Mouse (Mus musculus): ENCODE results near the gene Stk32c. TPM values are rescaled to one million over a fixed set of nuclear protein-coding genes. Genes with fewer than 3 reads are reported as not detected.

Stk32c gene
- polyA plus RNA-seq, 1 experiment: 7.5 TPM

- no peak overlapping the region for H3K27ac ChIP-seq (ENCODE audit: insufficient read depth, low read length)
- H3K27me3 ChIP-seq (ENCODE audit: control insufficient read depth, insufficient read depth, low read length): no peaks in the 10 kb centered on the region
- no peaks in the 10 kb centered on the region for H3K36me3 ChIP-seq (ENCODE audit: control insufficient read depth, insufficient read depth, low read length)
- no peak overlapping the region for H3K4me3 ChIP-seq (ENCODE audit: extremely low read depth, insufficient read depth, insufficient read length)
- TF ChIP-seq CTCF (IDR thresholded peaks at IDR 0.05; ENCODE audit: extremely low read depth, insufficient read depth, insufficient read length, insufficient replicate concordance) (no peak), POLR2A (IDR thresholded peaks at IDR 0.05; ENCODE audit: low read depth, low read length) (no peak)
- H3K4me1 ChIP-seq (ENCODE audit: control insufficient read depth, insufficient read depth, insufficient read length): no peaks in the 10 kb centered on the region
- DNase-seq (ENCODE audit: low read depth in 1 of 2, low spot score in 2 of 2): no peak
- 47% methylated on average over 7 of the region's 7 CpGs for WGBS
Observed at GRCm38 (mm10) chr7:139077283-139077682, 135.8 kb downstream of the Stk32c start.

GRCm38 (mm10) chr7:139075054-139075794 is 137.9 kb downstream of the Stk32c start:
- H3K27ac ChIP-seq (ENCODE audit: insufficient read depth, low read length): no peak overlapping the region
- TF ChIP-seq POLR2A (IDR thresholded peaks at IDR 0.05; ENCODE audit: low read depth, low read length) (no peak), CTCF (IDR thresholded peaks at IDR 0.05; ENCODE audit: extremely low read depth, insufficient read depth, insufficient read length, insufficient replicate concordance) (no peak)
- no peak for DNase-seq (ENCODE audit: low read depth in 1 of 2, low spot score in 2 of 2)
- 76% methylated on average over 14 of the region's 14 CpGs for WGBS
- H3K4me3 ChIP-seq (ENCODE audit: extremely low read depth, insufficient read depth, insufficient read length): no peak overlapping the region
- no peaks in the 10 kb centered on the region for H3K36me3 ChIP-seq (ENCODE audit: control insufficient read depth, insufficient read depth, low read length)
- H3K27me3 ChIP-seq (ENCODE audit: control insufficient read depth, insufficient read depth, low read length): no peaks in the 10 kb centered on the region
- no peaks in the 10 kb centered on the region for H3K4me1 ChIP-seq (ENCODE audit: control insufficient read depth, insufficient read depth, insufficient read length)

DNA sequence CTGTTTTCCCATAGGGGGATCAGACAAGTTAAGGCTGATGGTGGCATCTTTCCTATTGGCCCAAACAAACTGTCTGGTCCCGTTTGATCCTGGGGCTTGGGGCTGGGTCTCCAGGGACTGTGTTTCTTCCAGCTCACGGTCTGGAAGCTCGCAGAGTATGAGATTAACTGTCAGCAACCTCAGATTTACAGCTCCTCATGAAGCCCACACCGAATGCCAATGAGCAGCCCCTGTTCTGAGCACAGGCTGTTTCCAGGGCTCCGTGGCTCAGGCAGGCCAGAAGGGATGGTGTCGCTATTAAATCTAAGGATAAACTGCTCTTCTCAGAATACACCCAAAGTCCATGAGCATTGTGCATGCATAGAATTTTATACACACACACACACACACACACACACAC is 138.9 kb downstream of the Stk32c start:
- Histone ChIP-seq H3K4me3 (ENCODE audit: extremely low read depth, insufficient read depth, insufficient read length) (no peak overlapping the region), H3K27ac (ENCODE audit: insufficient read depth, low read length) (no peak overlapping the region), H3K4me1 (ENCODE audit: control insufficient read depth, insufficient read depth, insufficient read length) (no peaks in the 10 kb centered on the region), H3K27me3 (ENCODE audit: control insufficient read depth, insufficient read depth, low read length) (no peaks in the 10 kb centered on the region), H3K36me3 (ENCODE audit: control insufficient read depth, insufficient read depth, low read length) (no peaks in the 10 kb centered on the region)
- 58% methylated on average over 6 of the region's 6 CpGs for WGBS
- TF ChIP-seq POLR2A (IDR thresholded peaks at IDR 0.05; ENCODE audit: low read depth, low read length) (no peak), CTCF (IDR thresholded peaks at IDR 0.05; ENCODE audit: extremely low read depth, insufficient read depth, insufficient read length, insufficient replicate concordance) (no peak)
- DNase-seq (ENCODE audit: low read depth in 1 of 2, low spot score in 2 of 2): no peak

GRCm38 (mm10) chr7:139068182-139068623 is 144.9 kb downstream of the Stk32c start:
- Histone ChIP-seq H3K27ac (ENCODE audit: insufficient read depth, low read length) (no peak overlapping the region), H3K4me1 (ENCODE audit: control insufficient read depth, insufficient read depth, insufficient read length) (no peaks in the 10 kb centered on the region), H3K27me3 (ENCODE audit: control insufficient read depth, insufficient read depth, low read length) (no peaks in the 10 kb centered on the region), H3K36me3 (ENCODE audit: control insufficient read depth, insufficient read depth, low read length) (no peaks in the 10 kb centered on the region), H3K4me3 (ENCODE audit: extremely low read depth, insufficient read depth, insufficient read length) (no peak overlapping the region)
- TF ChIP-seq POLR2A (IDR thresholded peaks at IDR 0.05; ENCODE audit: low read depth, low read length): no peak
- TF ChIP-seq CTCF (IDR thresholded peaks at IDR 0.05; ENCODE audit: extremely low read depth, insufficient read depth, insufficient read length, insufficient replicate concordance): peak; percentile 46; the same call in 1 of the 2 replicates
- 0% methylated on average over 2 of the region's 2 CpGs for WGBS
- DNase-seq (ENCODE audit: low read depth in 1 of 2, low spot score in 2 of 2): no peak

DNA sequence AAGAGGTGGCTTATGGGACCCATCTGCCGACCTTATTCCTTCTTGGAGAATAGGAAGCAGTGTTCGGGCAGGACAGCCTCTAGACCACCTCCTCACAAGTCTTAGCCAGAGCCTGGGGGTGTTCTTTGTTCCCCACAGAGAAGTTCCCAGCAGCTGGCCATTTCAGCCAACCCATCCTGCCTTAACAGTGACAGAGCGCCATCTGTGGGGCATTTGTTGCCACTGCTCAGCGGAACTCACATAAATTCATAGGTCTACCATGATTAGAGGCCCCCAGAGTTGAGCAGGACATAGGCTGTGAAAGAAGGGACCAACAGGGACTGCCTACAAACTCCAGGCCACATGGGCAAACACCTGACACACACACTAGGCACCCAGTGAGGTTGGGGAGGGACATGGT is 149.7 kb downstream of the Stk32c start:
- Histone ChIP-seq H3K4me1 (ENCODE audit: control insufficient read depth, insufficient read depth, insufficient read length) (no peaks in the 10 kb centered on the region), H3K27me3 (ENCODE audit: control insufficient read depth, insufficient read depth, low read length) (no peaks in the 10 kb centered on the region), H3K36me3 (ENCODE audit: control insufficient read depth, insufficient read depth, low read length) (no peaks in the 10 kb centered on the region), H3K4me3 (ENCODE audit: extremely low read depth, insufficient read depth, insufficient read length) (no peak overlapping the region), H3K27ac (ENCODE audit: insufficient read depth, low read length) (no peak overlapping the region)
- TF ChIP-seq CTCF (IDR thresholded peaks at IDR 0.05; ENCODE audit: extremely low read depth, insufficient read depth, insufficient read length, insufficient replicate concordance) (no peak), POLR2A (IDR thresholded peaks at IDR 0.05; ENCODE audit: low read depth, low read length) (no peak)
- WGBS: 67% methylated on average over 4 of the region's 4 CpGs
- no peak for DNase-seq (ENCODE audit: low read depth in 1 of 2, low spot score in 2 of 2)

Other genes starting within 250 kb of the Stk32c start
- 0.49 and 0.71 TPM in 2 replicates for gene Dpysl4, start 127.3 kb downstream of the Stk32c start, polyA plus RNA-seq (2012; rRNA removed)
- gene Lrrc27, start 319 bp downstream of the Stk32c start, polyA plus RNA-seq (2012; rRNA removed): 1.8 and 2.3 TPM in 2 replicates
- 6.4 and 7.6 TPM in 2 replicates for gene Pwwp2b, start 35.2 kb upstream of the Stk32c start, polyA plus RNA-seq (2012; rRNA removed)
- 10.3 and 13.4 TPM in 2 replicates for gene Inpp5a, start 175.8 kb upstream of the Stk32c start, polyA plus RNA-seq (2012; rRNA removed)

Measured in spleen, adult 2 months (tissue).